Mouse (Mus musculus) forebrain, embryonic 11.5 days (tissue): ENCODE measurements at regions not wholly inside any gene's neighbourhood (a gene's known extent, or its start where the extent isn't known, plus 50 kb on each side); places are given as distances from the start of the nearest gene placed in this dataset.

Source experiments
- ATAC-seq: fragments of 200-750 bp; cut with Nextera tagmentation; replicated peaks from 2 replicates; pipeline ENCODE4 v1.8.0; 2017; ENCODE audit warnings: moderate TSS enrichment; ENCODE audit not compliant: low FRiP score
- DNase-seq: peaks from one replicate; pipeline ENCODE4 v3.0.0-alpha.2; 2017; ENCODE audit warnings: low spot score
- H3K27ac ChIP-seq: fragments of 300-500 bp; sonication (generic); 2 replicates; pipeline ENCODE4 v1.5.1; 2014; ENCODE audit warnings: low read depth, low read length
- H3K27me3 ChIP-seq: fragments of 300-500 bp; sonication (generic); 2 replicates; pipeline ENCODE4 v1.6.1; 2014; ENCODE audit warnings: mild to moderate bottlenecking, low read length, mixed read lengths; ENCODE audit not compliant: control insufficient read depth, insufficient read depth
- H3K36me3 ChIP-seq: fragments of 300-500 bp; sonication (generic); 2 replicates; pipeline ENCODE4 v1.6.1; 2014; ENCODE audit warnings: mild to moderate bottlenecking, low read length, moderate library complexity, mixed read lengths; ENCODE audit not compliant: control insufficient read depth, insufficient read depth
- H3K4me1 ChIP-seq: fragments of 300-500 bp; sonication (generic); replicated peaks from 2 replicates; pipeline ENCODE4 v1.6.1; 2014; ENCODE audit warnings: low read length, mixed read lengths; ENCODE audit not compliant: control insufficient read depth, insufficient read depth
- H3K4me2 ChIP-seq: fragments of 300-500 bp; sonication (generic); 2 replicates; pipeline ENCODE4 v1.6.1; 2014; ENCODE audit warnings: low read depth, mild to moderate bottlenecking, low read length, moderate library complexity, mixed read lengths; ENCODE audit not compliant: severe bottlenecking
- H3K4me3 ChIP-seq: fragments of 300-500 bp; sonication (generic); 2 replicates; pipeline ENCODE4 v1.5.1; 2014; ENCODE audit warnings: low read depth, low read length
- H3K9ac ChIP-seq: fragments of 300-500 bp; sonication (generic); 2 replicates; pipeline ENCODE4 v1.6.1; 2014; ENCODE audit warnings: low read length
- H3K9me3 ChIP-seq: fragments of 300-500 bp; sonication (generic); 2 replicates; pipeline ENCODE4 v1.6.1; 2016; ENCODE audit warnings: low read length, mixed read lengths; ENCODE audit not compliant: control insufficient read depth
- WGBS: fragments of 180-500 bp; shearing (Covaris S2); extraction: QIAGEN DNeasy Blood & Tissue Kit; methylation state at CpG from one replicate; pipeline ENCODE4 v1.1.7; 2014; 5-methylcytosine and 5-hydroxymethylcytosine counted together

DNA sequence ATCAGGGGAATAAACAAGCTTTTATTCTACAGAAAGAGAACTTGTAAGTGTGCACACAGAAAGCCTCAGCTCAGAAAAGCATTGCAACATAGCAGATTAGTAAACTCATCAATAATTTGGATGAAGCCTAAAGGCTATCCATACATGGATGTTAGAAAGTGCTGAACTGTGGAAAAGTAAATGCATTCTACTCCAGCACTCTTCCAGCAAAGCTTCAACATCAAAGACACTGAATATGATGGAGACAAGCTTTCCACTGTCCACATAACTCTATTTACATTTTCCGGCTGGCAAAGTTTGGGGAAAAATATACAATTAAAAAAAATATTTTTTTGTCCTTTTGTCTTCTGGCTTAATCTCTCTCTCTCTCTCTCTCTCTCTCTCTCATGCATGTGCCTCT, 69.7 kb downstream of the Slitrk6 start:
- no peaks in the 10 kb centered on the region for H3K27me3 ChIP-seq
- ATAC-seq: no peak
- H3K4me1 ChIP-seq: no peaks in the 10 kb centered on the region
- no peak overlapping the region for H3K27ac ChIP-seq
- 91% methylated on average over 1 of the region's 1 CpGs for WGBS
- no peaks in the 10 kb centered on the region for H3K9me3 ChIP-seq
- no peaks in the 10 kb centered on the region for H3K36me3 ChIP-seq
- no peak overlapping the region for H3K4me3 ChIP-seq
- no peak overlapping the region for H3K9ac ChIP-seq
- DNase-seq: no peak
- H3K4me2 ChIP-seq: no peak overlapping the region

DNA sequence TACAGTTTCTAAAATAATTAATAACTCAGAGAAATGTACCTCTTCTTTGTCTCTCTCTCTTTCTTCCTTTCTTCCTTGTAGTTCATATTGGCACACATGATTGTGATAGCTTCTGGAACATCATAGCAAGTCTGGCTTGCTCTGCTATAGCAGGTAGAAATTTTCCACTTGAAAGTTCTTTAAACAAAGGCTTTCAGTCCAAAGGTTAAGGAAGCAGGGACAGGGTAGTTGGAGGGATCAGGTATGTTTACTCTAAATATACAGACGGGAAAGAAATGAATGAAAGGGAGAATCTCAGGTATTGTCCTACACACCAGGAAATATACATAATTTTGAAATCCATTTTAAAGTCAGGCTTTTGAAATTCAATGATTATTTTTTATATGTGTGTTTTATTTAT, 75.2 kb downstream of the Slitrk6 start:
- Histone ChIP-seq H3K4me2 (no peak overlapping the region), H3K27ac (no peak overlapping the region), H3K36me3 (no peaks in the 10 kb centered on the region), H3K9ac (no peak overlapping the region), H3K4me3 (no peak overlapping the region), H3K27me3 (no peaks in the 10 kb centered on the region), H3K9me3 (no peaks in the 10 kb centered on the region), H3K4me1 (no peaks in the 10 kb centered on the region)
- 82% methylated on average over 1 of the region's 1 CpGs for WGBS
- no peak for DNase-seq
- ATAC-seq: no peak

DNA sequence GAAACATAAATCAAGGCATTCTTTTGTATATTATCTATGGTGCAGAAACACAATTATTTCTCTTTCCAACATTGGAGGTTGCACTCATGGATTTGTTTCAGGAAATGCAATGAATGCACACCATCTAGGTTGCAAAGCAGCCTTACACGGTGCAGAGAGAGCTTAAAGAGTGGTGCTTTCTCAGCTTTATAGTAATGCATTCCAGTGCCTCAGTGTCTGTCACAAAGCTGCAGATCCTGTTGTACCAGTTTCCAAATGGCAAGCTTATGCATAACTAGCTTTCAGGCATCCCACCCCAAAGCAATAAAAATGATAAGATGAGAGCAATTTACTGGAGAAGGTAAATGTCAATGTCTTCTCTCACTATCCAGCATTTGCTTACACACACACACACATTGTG, 89.2 kb downstream of the Slitrk6 start:
- H3K4me2 ChIP-seq: no peak overlapping the region
- ATAC-seq (no peak), DNase-seq (no peak)
- no peak overlapping the region for H3K9ac ChIP-seq
- no peaks in the 10 kb centered on the region for H3K36me3 ChIP-seq
- 77% methylated on average over 1 of the region's 1 CpGs for WGBS
- H3K4me1 ChIP-seq: no peaks in the 10 kb centered on the region
- H3K9me3 ChIP-seq: no peaks in the 10 kb centered on the region
- H3K27ac ChIP-seq: no peak overlapping the region
- no peak overlapping the region for H3K4me3 ChIP-seq
- H3K27me3 ChIP-seq: no peaks in the 10 kb centered on the region

DNA sequence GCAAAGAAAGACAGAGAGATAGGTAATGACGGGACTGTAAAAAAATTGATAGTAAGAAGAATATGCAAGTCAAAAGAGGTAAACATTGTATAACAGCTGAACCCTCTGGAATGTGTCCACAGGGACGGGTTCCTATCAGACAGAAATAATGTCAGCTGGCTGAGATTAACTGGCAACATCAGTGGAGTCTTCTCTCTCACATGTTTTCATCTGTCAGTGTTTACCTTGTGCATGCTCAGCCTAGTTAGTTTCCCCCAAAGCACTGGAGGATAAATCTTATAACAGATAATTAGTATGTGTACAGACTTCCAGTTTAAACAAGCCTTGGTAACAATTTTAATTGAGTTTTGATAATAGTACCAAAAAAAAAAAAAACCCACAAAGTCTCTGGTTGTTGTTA, 91.7 kb downstream of the Slitrk6 start:
- H3K4me2 ChIP-seq: no peak overlapping the region
- no peaks in the 10 kb centered on the region for H3K9me3 ChIP-seq
- ATAC-seq (no peak), DNase-seq (no peak)
- 79% methylated on average over 2 of the region's 2 CpGs for WGBS
- no peak overlapping the region for H3K27ac ChIP-seq
- H3K4me1 ChIP-seq: no peaks in the 10 kb centered on the region
- H3K9ac ChIP-seq: no peak overlapping the region
- no peaks in the 10 kb centered on the region for H3K36me3 ChIP-seq
- H3K4me3 ChIP-seq: no peak overlapping the region
- no peaks in the 10 kb centered on the region for H3K27me3 ChIP-seq

DNA sequence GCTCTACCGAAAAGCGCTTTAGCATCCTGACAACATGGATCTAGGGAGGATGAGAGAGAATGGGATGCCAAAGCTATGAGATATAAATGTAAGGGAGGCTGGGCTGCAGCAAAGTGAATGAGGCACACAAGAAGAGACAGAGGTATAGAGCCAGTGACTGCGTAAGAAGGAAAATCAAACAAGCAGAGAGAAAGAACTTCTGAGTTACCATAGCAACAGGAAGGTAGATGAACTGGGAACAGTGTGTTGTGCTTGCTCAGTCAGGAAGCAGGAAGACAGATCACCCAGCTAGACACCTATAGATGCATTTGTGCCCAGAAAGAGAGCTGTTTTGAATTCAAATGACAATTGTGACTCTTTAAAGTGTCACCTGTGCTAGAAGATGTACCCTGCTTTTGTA, 120.8 kb downstream of the Slitrk6 start:
- Histone ChIP-seq H3K36me3 (no peaks in the 10 kb centered on the region), H3K4me1 (no peaks in the 10 kb centered on the region), H3K9ac (no peak overlapping the region), H3K9me3 (no peaks in the 10 kb centered on the region), H3K27ac (no peak overlapping the region), H3K4me3 (no peak overlapping the region), H3K4me2 (no peak overlapping the region), H3K27me3 (no peaks in the 10 kb centered on the region)
- no peak for DNase-seq
- 90% methylated on average over 3 of the region's 3 CpGs for WGBS
- ATAC-seq: no peak

DNA sequence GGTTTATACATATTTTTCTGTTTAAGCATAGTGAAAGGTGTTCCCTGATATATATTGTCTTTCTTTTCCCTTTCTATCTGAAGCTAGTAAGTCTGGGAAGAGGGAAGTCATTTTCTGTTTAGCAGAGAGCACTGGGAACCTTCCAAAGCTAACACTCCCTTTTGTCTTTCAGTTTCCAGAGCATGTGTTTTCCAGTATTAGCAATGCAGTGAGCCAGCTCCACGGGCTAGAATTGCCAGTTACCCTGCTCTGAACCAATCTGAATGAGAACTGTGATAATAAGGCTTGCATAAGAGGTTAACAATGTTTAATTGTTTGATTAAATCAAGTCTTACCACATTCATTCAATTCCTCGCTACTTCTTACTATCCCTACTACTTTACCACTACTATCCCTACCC, 131.2 kb downstream of the Slitrk6 start:
- Histone ChIP-seq H3K4me1 (no peaks in the 10 kb centered on the region), H3K9me3 (no peaks in the 10 kb centered on the region), H3K4me2 (no peak overlapping the region), H3K27me3 (no peaks in the 10 kb centered on the region), H3K36me3 (no peaks in the 10 kb centered on the region), H3K27ac (no peak overlapping the region), H3K9ac (no peak overlapping the region), H3K4me3 (no peak overlapping the region)
- WGBS: 57% methylated on average over 2 of the region's 2 CpGs
- ATAC-seq (no peak), DNase-seq (no peak)

DNA sequence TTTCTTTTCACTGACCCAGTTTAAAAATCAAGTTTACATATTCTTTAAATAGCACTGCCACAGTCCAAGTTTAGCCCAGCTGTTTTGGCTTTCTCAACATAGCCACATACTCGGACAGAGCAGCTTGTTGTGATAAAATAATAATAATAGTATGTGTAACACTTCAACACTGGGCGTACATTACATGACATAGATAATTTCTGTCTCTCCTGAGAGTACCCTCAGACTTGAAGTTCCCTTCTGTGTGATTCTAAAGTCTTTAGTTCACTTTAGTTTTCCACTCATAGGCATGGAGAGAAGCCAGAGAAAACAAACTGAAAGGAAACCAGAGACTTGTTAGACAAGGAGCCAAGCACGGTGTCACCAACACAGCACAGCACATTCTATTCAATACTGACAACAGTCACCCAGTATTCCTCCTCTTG, 136.4 kb downstream of the Slitrk6 start:
- Histone ChIP-seq H3K4me1 (no peaks in the 10 kb centered on the region), H3K4me3 (no peak overlapping the region), H3K36me3 (no peaks in the 10 kb centered on the region), H3K9me3 (no peaks in the 10 kb centered on the region), H3K27me3 (no peaks in the 10 kb centered on the region), H3K4me2 (no peak overlapping the region), H3K27ac (no peak overlapping the region), H3K9ac (no peak overlapping the region)
- ATAC-seq (no peak), DNase-seq (no peak)
- 80% methylated on average over 3 of the region's 3 CpGs for WGBS

DNA sequence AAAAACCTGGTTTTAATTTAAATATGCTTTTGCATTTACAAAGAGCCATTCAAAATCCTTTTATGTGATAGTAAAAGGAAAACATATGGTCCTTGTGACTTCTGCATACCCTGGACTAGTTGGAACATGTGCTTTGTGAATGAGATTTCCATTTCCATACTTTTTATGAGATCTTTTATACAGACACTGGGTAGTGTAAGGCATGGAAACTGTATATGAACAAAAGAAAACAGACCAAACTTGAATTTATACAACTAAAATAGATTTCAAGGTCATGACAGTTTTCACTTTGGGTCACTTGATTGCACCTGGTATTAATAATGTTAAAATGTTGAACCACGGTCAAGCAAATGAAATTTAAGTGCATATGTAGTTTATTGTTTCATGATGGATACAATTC, 138.5 kb downstream of the Slitrk6 start:
- no peak overlapping the region for H3K27ac ChIP-seq
- ATAC-seq (no peak), DNase-seq (no peak)
- H3K4me3 ChIP-seq: no peak overlapping the region
- H3K4me2 ChIP-seq: no peak overlapping the region
- H3K9ac ChIP-seq: no peak overlapping the region
- no peaks in the 10 kb centered on the region for H3K27me3 ChIP-seq
- WGBS: 77% methylated on average over 1 of the region's 1 CpGs
- no peaks in the 10 kb centered on the region for H3K4me1 ChIP-seq
- H3K36me3 ChIP-seq: no peaks in the 10 kb centered on the region
- no peaks in the 10 kb centered on the region for H3K9me3 ChIP-seq

DNA sequence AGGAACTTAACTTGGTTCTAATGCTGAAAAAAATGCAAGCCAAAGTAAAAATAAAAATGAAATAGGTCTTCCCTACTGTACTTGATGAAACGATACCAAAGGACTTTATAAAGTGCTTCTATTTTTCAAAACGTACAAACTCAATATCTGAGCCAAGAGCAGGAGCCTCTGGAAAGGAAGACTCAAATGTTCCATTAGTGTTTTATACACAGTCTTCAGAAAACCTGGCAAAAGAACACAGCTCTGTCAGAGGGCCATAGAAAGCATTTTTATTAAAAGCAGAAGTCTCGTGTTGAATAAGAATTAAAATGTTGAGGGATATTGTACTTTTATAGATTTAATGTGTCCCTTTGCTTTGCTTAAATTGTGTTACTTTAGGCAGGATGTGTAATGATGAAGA, 174.6 kb downstream of the Slitrk6 start:
- 80% methylated on average over 3 of the region's 3 CpGs for WGBS
- H3K4me3 ChIP-seq: no peak overlapping the region

More for the DNA sequence above, 174.6 kb downstream of the Slitrk6 start:
- H3K27me3 ChIP-seq: no peaks in the 10 kb centered on the region
- H3K9ac ChIP-seq: no peak overlapping the region
- no peaks in the 10 kb centered on the region for H3K9me3 ChIP-seq
- H3K36me3 ChIP-seq: no peaks in the 10 kb centered on the region
- no peak overlapping the region for H3K27ac ChIP-seq
- DNase-seq (no peak), ATAC-seq (no peak)
- H3K4me1 ChIP-seq: no peaks in the 10 kb centered on the region
- no peak overlapping the region for H3K4me2 ChIP-seq
